Mouse (Mus musculus): ENCODE measurements around the gene Itgb2. TPM values are rescaled to one million over a fixed set of nuclear protein-coding genes. Genes with fewer than 3 reads are reported as not detected.

Itgb2 gene
- total RNA-seq, 2 experiments from 2014 or later, result 3.5 to 3.8 TPM

DNA sequence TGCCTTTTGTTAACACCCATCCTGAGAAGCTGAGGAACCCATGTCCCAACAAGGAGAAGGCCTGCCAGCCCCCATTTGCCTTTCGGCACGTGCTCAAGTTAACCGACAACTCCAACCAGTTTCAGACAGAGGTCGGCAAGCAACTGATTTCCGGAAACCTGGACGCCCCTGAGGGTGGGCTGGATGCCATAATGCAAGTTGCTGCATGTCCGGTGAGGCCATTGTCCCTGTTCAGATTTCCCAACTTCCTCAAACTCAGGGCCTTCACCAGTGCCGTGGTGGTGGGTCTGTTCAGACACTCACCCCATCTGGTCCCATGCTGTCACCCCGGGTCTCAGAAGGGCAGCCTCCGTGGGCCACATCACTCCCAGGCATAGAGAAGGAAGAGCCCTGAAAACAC lies 18.5 kb downstream of the Itgb2 start:
- DNase-seq (ENCODE audit: low spot score in 2 of 2), result no peak

DNA sequence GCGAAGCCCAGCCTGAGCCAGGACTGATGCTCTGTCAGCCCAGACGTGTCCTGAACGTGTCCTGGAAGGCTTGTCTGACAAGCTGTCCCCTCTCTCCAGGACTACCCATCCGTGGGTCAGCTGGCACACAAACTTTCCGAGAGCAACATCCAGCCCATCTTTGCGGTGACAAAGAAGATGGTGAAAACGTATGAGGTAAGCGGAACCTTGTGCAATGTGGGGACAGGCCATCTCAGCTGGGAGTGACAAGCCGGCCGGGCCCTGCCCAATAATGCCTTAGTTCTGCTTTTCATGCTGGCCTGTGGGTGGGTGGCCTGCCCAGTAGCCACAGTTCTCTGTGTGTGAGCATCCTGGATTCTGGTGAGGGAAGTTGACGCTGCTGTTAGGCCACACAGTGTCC lies 20.8 kb downstream of the Itgb2 start:
- no peak for DNase-seq (ENCODE audit: low spot score in 2 of 2)

DNA sequence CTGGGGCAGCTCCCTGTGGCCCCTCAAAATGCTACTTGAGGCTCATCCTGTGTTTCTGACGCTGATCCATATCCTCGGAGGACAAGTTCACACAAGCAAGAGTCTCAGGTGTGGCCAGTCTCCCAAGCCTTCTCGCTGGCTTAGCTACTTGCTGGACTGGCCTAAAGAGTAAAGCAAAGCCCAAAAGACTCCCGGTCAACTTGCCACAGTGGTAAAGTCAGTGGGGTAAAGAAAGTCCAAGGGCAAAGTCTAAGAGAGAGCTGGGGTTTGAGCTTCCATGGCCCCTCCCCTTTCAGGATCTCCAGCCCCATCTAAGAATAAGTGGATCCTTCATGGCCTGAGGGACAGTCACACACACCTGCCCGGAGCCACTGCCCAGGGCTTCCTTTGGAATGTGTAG lies 22.1 kb downstream of the Itgb2 start:
- no peak for DNase-seq (ENCODE audit: low spot score in 2 of 2)

DNA sequence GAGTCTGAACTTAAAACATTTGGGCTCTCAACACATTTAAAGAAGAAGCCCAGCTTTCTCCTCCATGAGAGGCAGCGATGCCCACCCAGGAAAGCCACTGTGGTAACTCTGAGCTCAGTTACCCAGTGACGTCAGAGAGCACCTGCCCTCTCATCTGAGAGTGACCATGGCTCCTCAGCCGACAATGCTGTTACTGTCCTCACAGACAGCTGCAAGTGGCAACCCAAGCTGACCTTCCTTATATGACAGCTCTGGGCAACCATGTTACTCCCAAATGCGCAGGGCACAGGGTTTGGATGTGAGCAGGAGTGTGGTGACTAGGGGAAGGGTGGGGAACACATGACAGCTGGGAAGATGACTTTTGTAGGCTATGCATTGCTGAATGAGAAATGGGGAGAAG lies 23.2 kb downstream of the Itgb2 start:
- no peak for DNase-seq (ENCODE audit: low spot score in 2 of 2)

DNA sequence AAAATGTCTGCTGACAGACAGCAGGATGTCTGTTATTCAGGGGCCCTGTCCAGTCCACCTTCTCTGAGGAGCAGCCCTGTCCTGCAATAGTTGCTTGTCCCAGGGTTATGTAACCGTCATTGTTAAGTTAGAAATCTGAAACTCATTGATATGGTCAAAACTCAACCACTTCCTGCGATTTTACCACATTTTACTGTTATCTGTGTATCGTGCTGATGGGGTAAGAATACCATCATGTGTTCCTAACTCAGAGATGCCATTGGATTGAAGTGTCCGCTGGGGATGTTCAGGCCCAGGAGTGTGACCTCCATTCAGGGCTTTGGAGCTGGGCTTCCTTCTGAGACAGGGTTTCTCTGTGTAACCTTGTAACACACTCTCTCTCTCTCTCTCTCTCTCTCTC lies 24.9 kb downstream of the Itgb2 start:
- DNase-seq (ENCODE audit: low spot score in 2 of 2), result no peak

DNA sequence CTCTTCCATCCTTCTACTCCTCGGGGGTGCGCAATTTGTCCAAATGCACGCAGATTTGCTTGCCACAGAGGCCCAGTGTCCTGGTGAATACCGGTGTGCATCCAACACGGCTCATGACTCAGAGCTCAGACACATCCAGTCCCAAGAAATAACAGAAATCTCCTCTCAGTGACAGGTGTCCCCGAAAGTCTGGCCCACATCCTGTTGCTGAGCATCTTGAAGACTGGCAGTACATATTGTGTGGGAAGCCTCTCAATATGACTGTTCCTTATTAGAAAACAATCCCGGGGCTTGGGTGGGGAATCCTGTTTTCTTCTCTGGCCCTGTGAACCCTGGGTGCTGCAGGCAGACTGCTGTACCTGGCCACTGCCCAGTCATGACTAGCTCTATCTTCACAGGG lies 26.6 kb downstream of the Itgb2 start:
- peak; percentile 14 to 31 for DNase-seq (ENCODE audit: low spot score in 2 of 2)

DNA sequence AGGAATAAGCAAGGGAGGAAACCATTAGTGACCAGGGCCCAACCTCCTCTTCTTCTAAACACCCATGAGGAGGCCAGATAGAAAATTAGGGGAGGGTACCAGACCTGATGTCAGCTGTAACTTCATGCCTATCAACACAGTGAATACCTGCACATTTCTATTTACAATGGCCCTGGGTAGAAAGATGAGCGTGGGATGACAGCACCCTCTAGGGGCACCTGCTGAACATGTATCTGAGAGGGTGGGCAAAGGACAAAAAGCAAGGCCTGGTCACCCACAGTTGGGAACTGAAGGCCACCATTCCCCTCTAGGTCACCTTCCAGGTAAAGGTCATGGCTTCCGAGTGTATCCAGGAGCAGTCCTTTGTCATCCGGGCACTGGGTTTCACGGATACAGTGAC lies 27.6 kb downstream of the Itgb2 start:
- DNase-seq (ENCODE audit: low spot score in 2 of 2), result no peak

DNA sequence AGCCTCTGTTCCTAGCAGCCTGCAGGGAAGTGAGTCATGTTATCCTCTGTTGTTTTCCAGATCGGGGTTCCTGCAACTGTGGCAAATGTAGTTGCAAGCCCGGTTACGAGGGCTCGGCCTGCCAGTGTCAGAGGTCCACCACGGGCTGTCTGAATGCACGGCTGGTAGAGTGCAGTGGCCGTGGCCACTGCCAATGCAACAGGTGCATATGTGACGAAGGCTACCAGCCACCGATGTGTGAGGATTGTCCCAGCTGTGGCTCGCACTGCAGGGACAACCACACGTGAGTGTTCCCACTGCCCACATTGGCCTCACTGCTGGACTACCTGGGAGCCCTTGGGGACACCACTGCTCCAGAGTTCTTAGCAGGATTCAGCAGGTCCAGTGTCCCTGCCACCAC lies 30.0 kb downstream of the Itgb2 start:
- no peak for DNase-seq (ENCODE audit: low spot score in 2 of 2)

DNA sequence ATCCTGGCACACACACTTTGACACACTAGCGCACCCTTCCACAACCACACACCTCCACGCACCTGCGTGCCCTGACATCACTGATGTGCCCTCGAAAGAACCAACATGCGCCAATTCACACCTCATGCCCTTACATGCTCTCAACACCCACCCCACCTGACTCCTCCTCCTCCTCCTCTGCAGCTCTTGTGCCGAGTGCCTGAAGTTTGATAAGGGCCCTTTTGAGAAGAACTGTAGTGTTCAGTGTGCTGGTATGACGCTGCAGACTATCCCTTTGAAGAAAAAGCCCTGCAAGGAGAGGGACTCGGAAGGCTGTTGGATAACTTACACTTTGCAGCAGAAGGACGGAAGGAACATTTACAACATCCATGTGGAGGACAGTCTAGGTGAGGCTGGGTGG lies 30.8 kb downstream of the Itgb2 start:
- DNase-seq (ENCODE audit: low spot score in 2 of 2), result no peak

DNA sequence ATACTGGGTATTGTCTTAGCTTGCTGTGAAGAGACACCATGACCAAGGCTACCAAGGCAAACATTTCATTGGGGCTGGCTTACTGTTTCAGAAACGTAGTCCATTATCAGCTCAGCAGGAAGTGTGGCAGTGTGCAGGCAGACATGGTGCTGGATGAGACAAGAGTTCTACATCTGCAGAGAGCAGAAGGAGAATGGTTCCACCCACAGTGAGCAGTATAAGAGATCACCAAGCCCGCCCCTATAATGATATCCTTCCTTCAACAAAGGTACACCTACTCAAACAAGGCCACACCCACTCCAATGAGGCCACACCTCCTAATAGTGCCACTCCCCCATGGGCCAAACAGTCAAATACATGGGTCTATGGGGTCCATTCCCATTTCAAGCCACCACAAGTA lies 31.5 kb downstream of the Itgb2 start:
- DNase-seq (ENCODE audit: low spot score in 2 of 2), result no peak

DNA sequence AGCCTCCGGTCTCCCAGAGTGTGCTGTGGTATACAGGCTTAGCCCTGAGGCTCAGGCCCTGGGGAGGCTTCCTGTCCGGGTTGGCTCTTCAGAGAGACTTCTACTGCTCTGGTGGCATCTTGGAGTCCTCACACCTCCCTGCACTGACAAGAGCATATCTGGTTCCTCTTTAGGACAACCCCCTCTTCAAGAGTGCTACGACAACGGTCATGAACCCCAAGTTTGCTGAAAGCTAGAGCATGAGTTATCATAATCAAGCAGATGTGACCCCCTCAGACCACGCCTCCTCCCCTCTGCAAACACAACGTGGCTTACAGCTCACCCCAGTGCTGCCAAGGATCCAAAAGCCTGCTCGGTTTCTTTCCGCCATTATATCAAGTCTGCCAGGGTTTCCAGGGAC lies 35.0 kb downstream of the Itgb2 start:
- DNase-seq (ENCODE audit: low spot score in 2 of 2), result no peak

DNA sequence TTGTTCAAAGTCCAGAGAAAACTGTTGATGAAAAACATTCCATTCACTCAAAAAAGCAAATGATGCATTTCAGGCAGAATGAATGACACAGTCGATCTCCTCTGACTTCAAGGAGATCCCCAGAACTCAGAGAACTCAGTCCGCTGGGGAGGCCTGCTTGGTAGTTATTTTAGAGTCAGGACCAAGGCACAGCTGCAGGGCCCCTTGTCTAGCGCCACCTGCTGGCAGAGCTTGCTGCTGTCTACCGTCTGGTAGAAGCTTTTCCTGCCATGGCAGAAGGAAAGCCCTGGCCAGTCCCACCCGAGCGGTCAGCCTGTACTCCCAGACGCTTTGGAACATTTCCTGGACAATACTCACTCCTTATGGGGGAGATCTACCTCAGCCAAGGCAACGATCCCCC lies 36.6 kb downstream of the Itgb2 start:
- DNase-seq (ENCODE audit: low spot score in 2 of 2), result peak; percentile 86 to 87

DNA sequence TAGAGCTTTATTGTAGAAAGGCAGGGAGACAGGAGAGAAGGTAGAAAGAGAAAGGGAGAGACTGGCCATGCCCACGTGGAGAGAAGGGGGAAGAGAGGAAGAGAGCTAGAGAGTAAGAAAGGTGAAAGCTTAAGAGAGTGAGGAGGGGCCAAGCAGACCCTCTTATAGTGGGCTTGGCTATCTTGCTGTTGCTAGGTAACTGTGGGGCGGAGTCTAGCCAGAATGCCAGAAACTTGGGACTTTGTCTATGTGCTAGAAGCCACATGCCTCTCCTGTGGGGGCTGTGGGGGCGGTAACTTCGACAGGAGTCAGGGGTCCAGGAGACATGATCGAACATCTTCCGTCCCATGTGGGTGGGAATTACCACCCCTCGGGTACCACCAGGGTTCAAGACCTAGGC lies 39.4 kb downstream of the Itgb2 start:
- no peak for DNase-seq (ENCODE audit: low spot score in 2 of 2)

DNA sequence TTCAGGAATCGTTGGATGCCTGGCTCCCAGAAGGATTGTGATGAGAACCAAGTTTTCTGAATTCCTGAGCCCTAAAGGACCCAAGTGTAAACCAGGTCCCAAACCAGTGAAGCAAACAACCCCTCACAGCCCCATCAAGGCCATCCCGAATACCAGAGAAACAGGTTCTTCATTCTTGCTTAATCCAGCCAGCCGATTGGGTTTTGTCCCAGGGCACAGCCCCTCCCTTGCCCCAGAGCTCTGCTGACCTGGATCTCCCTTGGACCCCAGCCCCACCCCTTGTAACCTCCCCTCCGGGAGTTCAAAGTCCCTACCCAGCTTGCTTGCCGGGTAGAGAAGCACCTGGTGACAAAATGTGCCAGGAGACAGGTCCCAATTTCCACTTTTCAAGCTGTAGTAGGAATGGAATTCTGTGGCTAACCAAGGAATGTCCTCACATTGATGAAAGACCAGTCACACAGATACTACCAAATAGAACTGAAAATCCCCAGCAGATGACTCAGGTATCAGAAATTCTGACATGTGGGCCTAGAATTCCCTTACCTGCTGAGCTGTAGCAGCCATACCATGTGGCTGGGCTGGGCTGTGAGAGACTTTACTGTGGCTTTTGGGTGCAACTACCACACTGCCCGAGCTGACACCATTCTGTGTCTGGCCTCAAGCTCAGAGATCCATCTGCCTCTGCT lies 40.1 kb downstream of the Itgb2 start:
- no peak for DNase-seq (ENCODE audit: low spot score in 2 of 2)

DNA sequence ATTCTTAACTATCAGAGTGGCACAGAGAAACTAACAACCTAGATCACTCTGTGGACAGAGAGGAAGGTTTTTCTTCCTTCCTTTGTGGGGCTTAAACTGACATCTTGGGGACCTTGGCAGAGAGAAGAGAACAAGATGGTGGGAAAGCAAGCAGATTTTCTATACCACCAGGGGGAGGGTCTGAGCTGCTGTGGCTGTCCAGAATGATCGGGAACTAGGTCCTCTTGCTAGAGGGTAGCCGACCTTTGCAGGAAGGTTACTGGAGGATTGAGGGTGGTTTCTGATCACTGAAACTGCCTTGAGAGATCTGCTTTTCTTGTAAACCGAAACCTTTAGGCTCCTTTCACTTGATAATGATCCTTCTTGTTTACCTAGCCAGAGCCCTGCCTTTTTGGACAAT lies 42.2 kb downstream of the Itgb2 start:
- no peak for DNase-seq (ENCODE audit: low spot score in 2 of 2)

DNA sequence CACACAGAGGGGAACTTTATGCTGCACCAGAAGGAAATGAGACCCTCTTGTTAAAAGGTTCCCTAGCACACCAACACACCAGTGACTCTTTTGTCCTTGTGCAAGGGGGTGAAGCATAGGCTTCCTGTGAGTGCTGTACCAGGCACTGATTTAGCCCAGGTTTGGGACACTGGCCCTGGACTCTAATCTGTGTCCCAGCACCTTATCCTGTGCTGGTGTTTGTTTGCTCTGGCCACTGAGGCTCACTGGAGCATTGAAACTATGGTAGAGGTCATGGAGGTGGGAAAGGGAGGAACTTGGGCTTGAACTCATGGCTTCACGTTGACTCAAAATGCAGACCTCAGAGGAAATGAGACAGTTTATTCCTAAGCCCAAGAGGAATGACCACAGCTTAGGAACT lies 43.1 kb downstream of the Itgb2 start:
- DNase-seq (ENCODE audit: low spot score in 2 of 2), result no peak

DNA sequence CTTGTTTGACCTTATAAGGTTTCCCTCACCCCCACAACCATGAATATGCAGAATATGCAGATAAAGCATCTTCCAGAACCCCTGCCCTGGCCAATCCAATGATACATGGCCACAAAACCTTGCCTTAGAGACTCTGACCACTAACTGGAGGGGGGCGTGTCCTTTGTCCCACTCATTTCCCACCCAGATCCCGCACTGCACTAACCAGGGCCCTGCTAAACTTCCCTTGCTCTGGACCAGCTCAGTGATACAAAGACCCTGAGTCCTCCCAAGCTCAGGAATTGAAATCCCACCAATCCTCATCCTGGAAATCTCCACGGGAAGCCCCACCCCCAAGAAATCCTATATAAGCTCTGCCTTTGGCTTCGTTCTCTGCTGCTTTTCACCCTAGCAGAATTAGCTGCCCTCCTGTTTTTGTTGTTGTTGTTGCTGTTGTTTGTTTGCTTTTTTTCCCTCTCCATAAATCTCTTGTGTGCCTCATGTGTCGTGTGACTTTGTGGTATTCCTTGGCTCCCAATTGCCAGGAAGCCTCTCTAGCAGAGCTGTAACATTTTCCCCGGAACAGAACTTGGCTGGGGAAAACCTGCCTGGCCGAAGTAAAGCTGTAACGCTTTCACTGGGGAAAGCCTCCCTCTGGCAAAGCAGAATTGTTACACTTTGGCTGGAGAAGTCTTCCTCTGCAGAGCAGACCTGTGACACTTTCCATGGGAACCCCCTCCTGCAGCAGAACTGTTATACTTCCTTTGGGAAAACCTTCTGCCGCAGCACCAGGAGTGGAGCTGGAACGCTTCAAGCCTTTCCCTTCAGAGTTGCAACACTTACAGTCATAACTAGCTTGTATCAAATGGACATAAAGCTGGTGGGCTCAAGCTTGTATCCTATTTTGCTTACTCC lies 50.2 kb downstream of the Itgb2 start:
- no peak for DNase-seq (ENCODE audit: low spot score in 2 of 2)

DNA sequence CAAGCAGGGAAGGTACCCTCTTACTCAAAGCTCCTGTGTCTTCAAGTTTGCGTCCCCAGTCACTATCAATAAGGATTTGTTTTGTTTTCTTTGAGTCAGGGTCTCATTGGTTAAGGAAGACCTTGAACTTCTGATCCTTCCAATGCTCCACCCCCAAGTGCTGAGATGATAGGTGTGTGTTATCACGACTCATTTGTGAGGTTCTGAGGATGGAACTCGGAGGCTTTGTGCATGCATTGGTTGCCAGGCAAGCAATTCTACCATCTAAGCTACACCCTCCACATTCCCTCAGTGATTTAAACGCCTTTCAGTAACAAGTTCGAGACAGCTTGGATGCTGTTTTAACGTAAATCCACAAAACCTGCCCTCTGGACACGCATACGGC lies 51.0 kb downstream of the Itgb2 start:
- DNase-seq (ENCODE audit: low spot score in 2 of 2), result no peak

DNA sequence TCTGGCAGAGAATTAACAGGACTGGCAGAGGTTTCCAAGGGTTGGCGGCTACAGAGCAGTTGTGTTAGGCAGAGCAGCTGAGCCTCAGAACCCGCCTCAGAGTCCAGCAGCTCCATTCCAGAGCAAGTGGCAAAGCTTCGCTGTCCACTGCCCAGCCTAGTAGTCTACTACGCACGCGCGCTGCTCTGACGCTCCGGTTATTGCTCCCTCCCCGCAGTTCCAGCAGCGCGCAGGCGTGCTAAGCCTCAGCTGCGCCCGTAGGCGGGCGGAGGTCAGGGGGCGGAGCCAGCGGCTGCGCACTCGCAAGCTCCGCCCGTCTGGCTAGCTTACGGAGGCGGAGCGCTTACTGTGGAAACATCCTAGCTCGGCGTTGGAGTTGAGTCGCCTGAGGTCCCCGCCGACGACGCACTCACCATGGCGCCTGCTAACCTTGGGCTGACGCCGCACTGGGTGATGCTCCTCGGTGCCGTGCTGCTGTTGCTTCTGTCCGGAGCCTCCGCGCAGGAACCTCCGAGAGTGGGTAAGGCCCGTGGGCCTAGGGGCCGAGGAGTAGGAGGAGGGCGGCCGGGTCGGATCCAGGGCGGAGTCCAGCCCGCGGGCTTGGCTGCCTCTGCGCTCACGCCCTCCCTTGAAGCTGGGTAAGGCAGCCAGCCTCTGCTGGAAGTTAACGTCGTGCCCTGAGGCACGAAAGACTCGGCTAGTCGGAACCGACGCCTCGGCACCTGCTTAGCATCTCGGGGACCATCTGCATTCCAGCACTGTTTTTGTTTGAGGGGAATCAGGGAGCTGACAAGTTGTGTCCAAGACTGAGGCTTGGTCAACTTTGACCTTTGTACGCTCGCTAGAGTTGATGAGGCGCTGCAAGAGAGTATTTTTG lies 51.6 kb downstream of the Itgb2 start, which contains the start of gene Pttg1ip:
Gene Pttg1ip, plus strand, starts transcription at position 313 of the 877 bp plus-strand sequence.
- peak; percentile 91 to 95 for DNase-seq (ENCODE audit: low spot score in 2 of 2)

DNA sequence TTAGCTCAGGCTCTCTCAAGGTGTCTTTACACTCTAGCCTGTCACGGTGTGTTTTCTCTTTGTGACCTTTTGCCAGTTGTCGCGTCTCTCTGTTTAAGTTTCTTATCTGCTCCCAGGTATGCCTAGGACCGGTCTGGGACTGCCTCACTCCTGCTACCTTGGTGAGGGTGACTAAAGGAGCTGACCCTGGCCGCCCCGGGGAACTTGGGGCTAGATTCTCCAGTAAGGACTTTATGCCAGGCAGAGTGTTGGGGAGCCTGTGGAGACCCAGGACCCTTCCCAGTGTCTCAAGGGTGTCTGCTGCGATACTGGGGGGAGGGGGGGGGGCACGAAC lies 52.2 kb downstream of the Itgb2 start:
- DNase-seq (ENCODE audit: low spot score in 2 of 2), result no peak

DNA sequence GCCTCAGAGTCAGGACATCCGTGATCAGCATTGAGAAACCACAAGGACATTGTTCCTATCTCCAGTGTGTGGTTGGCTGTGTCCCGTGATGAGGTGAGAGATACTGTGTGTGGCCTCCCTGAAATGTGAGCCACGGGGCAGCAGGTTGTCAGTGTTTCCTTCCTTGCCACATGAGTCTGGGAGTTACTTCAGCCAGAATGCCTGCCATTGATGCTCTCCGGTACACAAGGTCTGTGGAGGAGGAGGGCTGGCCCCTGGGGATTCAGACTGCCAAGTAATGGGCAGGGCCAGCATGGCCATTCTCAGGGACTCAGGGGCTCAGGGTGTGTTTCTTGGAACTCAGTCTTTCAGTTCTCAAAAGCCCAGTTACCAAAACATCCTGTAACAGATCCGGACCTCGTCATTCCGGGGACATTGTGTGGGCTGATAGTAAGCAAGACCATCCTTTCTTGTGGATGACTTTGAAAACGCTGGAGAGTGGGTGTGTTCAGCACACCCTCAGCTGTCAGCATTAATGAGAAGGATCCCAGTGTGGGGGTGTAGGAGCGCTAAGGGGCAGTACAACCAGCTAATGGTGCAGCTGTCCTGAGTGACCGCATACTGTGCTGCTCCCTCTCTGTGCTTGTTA lies 53.9 kb downstream of the Itgb2 start:
- DNase-seq (ENCODE audit: low spot score in 2 of 2), result no peak

Data from layer of hippocampus, postnatal 10 days (tissue).